Mouse (Mus musculus): ENCODE results near the gene Tle1. TPM values are rescaled to one million over a fixed set of nuclear protein-coding genes. Genes with fewer than 3 reads are reported as not detected.
A peak's percentile ranks its signal among the peaks of the same experiment; 100 is the strongest.

Tle1 gene
- total RNA-seq (2021), result 10 to 100 TPM in 1 of 2 experiments, 1 to 10 TPM in 1; 7.9 to 10.1 TPM

DNA sequence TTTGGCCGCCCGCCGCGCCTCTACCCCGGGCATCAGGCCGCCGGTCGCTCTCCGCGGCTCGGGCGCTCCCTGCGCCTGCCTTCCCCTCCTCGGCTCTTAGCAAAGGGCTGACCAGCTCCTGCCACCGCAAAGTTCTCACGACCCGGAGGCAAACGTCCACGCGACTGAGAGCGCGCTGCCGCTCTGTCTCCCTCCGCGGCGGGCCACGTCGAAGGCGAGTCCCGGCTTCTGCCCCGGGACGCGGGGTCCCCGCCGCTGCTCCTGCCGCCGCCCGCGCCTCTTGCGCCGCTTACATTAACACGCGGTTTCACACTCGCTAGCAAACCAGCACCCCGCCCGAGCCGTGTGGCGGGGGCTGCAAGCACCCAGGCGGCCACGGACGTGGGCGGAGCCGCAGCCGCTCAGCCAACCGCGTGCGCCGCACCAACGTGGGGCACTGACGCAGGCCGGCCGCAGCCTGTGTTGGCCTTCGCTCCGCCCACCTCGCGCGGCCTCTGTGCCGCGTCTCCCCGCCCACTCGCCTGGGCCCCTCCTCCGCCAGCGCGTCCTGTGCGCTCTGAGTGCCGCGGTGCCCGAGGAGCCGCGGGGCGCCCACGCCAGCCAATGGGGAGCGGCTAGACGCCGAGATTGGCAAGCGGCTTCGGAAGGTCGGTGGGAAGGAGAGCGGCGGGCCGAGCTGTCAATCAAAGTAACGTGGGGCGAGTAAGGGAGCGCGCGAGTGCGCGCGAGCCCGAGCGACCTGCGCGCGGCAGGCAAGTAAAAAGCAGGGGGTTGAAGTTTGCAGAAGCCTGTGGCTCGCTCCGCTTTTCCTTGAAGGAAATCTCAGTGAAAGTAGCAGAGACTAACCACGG is at the start of gene Tle1:
Gene Tle1, minus strand, starts transcription at position 361 of the 851 bp plus-strand sequence.
- DNase-seq (ENCODE audit: low spot score), result peak; percentile 99
- intact Hi-C loops (cut with DNase I), result no loop called here

GRCm38 (mm10) chr4:72233584-72234219 is 33.0 kb upstream of the Tle1 start:
- no peak for DNase-seq (ENCODE audit: low spot score)
- intact Hi-C loops (cut with DNase I), result no loop called here

GRCm38 (mm10) chr4:72232206-72232605 is 31.5 kb upstream of the Tle1 start:
- no peak for DNase-seq (ENCODE audit: low spot score)
- intact Hi-C loops (cut with DNase I), result no loop called here

GRCm38 (mm10) chr4:72230832-72231231 is 30.1 kb upstream of the Tle1 start:
- intact Hi-C loops (cut with DNase I), result no loop called here
- DNase-seq (ENCODE audit: low spot score), result no peak

DNA sequence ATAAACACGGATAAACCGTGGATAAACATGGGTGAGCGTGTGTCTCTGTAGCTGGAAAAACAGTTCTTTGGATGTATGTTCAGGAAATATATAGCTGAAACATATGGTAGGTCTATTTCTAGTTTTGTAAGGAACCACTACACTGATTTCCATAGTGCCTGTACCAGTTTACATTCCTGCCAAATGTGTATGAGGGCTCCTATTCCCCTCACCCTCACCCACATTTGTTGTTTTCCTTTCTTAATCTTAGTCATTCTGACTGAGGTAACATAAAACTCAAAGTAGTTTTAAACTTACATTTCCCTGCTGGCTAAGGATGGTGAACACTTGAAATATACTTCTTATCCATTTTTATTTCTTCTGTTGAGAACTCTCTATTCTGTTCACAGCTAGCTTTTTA is 20.9 kb upstream of the Tle1 start:
- intact Hi-C loops (cut with DNase I), result no loop called here
- DNase-seq (ENCODE audit: low spot score), result no peak

- no peak for DNase-seq (ENCODE audit: low spot score)
- intact Hi-C loops (cut with DNase I), result no loop called here
These were observed 3.8 kb upstream of the Tle1 start for GRCm38 (mm10) chr4:72204420-72205045.

- DNase-seq (ENCODE audit: low spot score), result peak; percentile 6
- intact Hi-C loops (cut with DNase I), result no loop called here
These were observed 837 bp upstream of the Tle1 start for GRCm38 (mm10) chr4:72201521-72201991.

DNA sequence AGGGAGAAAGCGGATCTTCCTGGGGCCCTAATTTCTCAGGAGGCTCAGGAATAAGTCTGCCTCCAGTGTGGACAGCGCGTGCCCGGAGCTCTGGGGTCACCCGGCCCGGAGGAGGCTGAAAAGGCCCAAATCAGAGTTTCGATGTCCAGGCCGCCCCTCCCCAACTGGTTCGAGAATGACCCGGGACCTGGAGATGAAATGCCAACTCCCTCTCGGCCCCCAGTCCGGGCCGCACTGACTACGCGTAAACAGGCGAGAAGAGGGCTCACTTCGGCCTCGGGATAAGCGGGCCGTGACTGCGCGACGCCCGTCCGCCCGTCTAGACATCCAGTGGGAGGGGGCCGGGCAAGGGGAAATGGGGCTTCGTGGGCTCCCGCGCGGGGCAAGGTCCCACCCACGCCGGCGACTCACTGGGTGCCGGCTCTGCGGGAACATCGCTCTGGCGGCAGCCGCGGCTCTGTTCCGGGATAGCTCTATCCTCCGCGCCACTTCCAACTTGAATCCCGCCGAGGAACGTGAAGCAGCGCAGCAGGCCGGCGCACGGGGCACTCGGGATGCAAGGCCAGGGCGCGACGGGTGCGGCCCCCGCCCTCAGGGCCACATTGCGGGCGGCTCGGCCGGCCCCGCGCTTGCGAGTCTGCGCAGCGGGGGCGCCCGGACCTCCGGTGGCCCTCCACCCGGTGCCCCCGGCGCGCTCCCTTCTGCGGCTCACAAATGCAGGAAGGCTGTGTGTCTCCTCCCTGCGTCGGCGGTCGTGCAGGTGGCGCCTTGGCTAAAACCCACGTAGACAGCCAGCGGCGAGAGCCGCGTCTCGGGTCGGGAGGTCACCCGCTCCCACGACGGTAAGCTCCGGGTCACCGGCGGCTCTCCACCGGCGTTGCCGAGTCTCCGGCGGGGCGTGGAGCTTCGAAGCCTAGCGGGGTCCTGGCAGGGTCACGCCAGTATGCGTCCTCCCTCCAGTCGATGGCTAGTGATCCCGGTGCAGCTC is 854 bp downstream of the Tle1 start:
- intact Hi-C loops (cut with DNase I), result loop anchor here (10.0 kb wide), 1 partner anchor 135 kb away; no protein-coding TSS in a partner anchor
- DNase-seq (ENCODE audit: low spot score), result peak; percentile 9

DNA sequence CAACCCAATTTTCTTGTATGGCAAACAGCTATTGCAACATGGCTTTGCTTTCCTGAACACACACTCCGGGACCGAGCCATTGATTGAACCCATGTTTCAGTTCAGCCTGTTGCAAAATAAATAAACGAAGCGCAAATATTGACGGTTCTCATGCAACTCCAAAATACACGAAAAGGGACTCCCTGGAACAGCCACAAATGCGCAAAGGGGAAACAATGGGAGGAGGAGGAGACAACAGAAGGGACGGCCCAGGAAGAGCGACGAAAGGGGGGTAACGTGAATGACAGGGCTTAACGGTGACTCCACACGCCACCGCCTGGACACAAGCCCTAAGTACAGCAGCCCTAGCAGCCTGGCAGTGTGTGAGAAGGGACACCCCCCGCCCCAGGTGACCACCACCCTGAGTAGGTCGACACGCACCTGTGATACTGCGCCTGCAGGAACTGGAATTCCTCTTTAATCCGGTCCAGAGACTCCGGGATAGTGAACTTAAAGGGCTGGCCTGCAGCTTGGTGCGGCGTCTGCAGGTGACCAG is 1.8 kb downstream of the Tle1 start:
- intact Hi-C loops (cut with DNase I), result loop anchor here (10.0 kb wide), 1 partner anchor 134 kb away; no protein-coding TSS in a partner anchor
- peak; percentile 62 for DNase-seq (ENCODE audit: low spot score)

DNA sequence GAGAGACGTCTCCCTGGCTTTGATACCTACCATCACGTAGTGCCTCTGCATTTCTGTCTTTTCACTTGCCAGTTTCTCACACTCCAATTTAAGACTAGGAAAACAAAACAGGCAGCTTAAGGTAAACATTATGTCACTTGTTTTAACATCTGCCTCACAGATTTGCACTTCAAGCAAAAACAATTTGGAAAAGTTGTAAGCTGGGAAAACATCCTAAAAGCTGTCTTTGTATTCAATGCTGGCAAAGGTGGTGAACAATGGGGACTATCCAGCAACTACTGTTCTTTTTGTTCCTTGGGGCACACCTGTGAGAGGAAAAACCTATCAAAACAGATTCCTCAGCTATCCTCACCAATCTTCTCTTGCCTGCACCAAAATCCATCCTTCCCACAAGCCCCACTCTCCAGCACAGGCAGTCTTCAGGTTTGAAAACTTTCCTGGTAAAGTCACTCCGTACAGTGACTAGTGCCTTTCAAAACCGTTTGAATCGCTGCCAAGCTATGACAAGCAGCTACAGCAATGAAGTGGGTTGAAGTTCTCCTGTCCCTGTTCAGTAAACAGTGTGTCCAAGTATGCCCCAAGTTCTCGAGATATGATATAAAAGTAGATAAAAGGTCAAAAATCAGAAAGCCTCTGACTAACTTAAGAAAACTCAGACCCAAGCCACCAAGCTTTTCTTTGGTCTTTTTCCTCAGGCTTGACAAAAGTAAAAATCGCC is 2.7 kb downstream of the Tle1 start:
- DNase-seq (ENCODE audit: low spot score), result no peak
- intact Hi-C loops (cut with DNase I), result loop anchor here (10.0 kb wide), 1 partner anchor 133 kb away; no protein-coding TSS in a partner anchor

GRCm38 (mm10) chr4:72195116-72195835 is 5.4 kb downstream of the Tle1 start:
- intact Hi-C loops (cut with DNase I), result loop anchor here (10.0 kb wide), 1 partner anchor 130 kb away; no protein-coding TSS in a partner anchor
- no peak for DNase-seq (ENCODE audit: low spot score)

- intact Hi-C loops (cut with DNase I), result loop anchor here (10.0 kb wide), 1 partner anchor 128 kb away; no protein-coding TSS in a partner anchor
- DNase-seq (ENCODE audit: low spot score), result no peak
These were observed 7.4 kb downstream of the Tle1 start for GRCm38 (mm10) chr4:72193276-72193675.

GRCm38 (mm10) chr4:72184476-72184875 is 16.2 kb downstream of the Tle1 start:
- intact Hi-C loops (cut with DNase I), result no loop called here
- no peak for DNase-seq (ENCODE audit: low spot score)

DNA sequence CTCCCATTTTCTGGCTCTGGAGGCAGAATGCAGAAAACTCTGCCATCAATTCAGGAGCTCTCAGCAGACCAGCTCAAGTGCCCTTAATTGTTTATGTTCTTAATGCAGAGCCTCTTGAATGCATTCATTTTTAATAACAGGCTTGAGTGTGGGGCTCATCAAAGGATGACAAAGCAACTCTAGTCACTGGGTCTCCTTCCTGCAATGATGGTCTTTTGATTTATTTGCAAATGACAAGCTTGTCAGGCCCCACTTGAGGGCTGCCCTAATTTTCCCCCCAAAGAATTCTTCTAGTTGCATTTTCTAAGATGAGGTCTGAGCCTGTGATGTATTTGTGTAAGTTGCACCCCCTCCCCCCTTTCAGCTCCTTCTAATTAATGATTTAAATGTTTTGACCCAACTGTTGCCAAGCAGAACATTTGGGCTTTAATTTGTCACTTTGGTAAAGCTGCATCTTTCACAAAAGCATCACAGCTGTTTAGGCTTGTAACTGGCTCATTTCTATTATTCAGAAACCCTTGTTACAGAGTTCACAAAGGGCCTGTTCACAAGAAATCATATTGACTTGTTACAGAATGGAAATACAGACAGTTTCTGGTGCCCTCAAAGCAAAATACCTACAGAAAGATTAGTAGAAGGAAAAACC is 18.3 kb downstream of the Tle1 start:
- DNase-seq (ENCODE audit: low spot score), result no peak
- intact Hi-C loops (cut with DNase I), result no loop called here

- intact Hi-C loops (cut with DNase I), result no loop called here
- DNase-seq (ENCODE audit: low spot score), result no peak
These were observed 24.8 kb downstream of the Tle1 start for GRCm38 (mm10) chr4:72175943-72176342.

GRCm38 (mm10) chr4:72168267-72168666 is 32.5 kb downstream of the Tle1 start:
- intact Hi-C loops (cut with DNase I), result no loop called here
- DNase-seq (ENCODE audit: low spot score), result no peak

DNA sequence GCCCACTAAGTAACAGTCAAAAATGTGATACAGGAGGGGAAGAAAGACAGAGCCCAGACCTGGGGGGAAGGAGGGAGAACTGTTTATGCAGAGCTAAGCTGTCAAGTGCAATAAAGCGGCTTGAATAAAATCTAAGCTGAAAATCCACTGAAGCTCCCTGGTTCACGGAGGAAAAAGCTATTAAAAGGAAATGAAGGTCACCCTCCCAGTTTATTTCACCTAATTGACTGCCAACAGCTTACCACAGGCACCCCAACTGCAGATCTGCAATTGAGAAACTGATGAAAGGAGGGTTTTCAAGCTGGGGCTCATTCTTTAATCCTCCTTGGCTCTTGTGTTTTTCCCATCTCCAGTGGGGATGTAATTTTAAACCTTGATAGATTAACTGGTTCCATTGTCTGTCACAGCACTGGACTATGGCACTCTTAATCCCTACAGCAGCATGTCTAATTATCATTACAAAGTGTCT is 32.9 kb downstream of the Tle1 start:
- intact Hi-C loops (cut with DNase I), result no loop called here
- DNase-seq (ENCODE audit: low spot score), result no peak
